Mouse (Mus musculus) right cerebral cortex, postnatal 25 days (tissue): ENCODE data around the gene Sdc4.

ENCODE experiments used
- DNase-seq: peaks from one replicate; pipeline ENCODE4 v3.0.0; 2022

Sdc4 gene

DNA sequence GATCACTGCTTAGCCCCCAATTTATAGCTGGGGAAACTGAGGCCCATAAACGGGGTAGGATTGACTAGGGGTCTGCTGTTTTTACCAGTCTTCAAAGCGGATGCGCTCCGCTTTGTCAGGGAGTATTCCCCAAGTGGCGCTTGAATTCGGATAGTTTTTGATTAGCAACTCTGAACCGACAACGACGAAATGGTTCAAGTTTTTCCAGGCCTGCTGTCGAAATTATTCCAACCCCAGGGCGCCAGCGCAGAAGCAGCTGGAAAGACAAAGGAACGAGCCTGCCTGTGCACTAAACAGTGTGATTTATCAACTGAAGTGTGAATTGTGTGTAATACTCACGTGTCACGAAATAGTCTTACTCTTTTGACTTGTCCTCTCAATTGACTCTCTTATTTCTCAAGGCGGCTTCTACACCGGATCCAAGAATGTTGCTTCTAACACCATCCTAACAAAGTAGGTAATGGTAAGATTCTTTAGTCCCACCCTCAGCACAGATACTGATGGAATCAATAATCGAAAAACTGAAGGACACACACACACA, at the start of gene Sdc4:
TSS of gene Sdc4 (minus strand) at position 428 of the 541 bp plus-strand sequence.
- no peak for DNase-seq

DNA sequence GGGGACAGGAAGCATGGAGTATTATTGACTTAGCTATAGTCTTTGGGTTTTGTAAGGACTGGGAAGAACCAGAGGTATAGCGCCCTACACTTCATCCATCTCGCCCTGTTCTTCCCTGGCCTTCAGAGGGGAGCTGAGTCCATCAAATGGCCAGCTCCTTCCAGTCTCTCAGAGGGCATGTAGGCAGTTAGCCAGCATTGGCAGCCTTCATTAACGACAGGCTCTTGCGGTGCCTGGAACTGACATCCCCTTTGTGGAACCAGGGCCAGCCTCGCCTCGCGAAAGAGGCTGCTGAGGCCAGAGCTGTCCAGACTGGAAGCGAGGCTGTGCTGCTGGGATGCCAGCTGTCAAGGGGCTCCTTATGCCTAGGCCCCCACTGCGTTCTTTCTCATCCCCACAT, 44.1 kb upstream of the Sdc4 start:
- peak; percentile 22 for DNase-seq

DNA sequence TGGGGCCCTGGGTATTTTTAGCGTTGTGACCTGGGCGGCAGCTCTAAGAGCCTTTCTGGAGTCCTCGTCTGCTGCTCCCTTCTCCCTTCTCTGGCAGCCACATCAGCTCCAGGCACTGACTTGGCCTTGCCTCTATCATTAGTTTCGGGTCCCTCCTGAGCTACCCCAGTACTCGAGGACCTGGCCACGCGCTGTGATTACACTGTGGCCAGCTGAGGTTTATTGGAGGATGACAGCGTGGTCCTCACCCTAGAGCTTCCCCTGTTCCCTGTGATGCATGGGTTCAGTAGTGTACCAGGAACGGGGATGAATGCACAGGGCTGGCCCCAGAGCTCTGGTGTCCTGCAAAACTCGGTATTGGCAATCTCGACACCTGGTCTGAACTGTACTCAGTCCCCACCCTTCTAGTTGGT, 43.4 kb upstream of the Sdc4 start:
- DNase-seq: no peak

DNA sequence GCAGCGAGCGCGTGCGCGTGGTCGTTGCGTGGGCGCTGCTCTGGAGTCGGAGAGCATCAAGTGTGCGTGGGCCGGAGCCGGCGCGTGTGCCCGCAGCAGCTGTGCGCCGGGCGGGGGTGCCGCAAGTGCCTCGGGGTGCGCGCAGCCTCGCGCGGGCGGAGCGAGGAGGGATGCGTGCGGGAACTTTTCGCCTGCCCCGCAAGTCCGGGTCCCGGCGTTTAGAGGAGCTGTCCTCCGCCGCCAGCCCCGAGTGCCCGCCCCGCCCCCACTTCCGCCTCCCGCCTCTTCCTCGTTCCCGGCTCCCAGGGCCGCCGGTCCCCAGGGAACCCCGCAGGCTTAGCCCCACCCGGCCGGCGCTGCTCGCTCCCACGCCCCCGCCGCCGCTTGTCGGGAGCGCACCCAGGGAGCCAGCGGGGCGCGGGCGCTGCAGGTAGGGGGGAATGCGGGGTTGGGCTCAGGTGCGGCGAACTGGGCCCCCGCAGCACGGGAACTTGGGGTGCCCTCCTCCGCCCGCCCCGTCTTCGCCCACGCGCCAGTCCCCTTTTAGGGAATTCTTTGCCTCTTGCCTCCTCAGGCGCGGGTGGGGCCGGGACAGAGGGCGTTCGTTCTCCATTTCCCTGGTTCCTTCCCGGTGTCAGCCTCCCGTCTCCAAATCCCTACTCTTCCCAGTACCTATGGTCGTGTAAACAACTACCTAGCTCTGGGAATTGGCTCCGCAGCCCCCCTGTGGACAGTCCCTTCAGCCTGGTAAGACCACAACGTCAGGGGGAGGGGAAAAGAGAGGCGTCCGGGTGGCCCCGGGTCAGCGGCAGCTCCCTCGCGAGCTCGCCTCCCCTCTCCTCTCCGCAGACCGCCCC, 42.8 kb upstream of the Sdc4 start:
- DNase-seq: peak; percentile 86

DNA sequence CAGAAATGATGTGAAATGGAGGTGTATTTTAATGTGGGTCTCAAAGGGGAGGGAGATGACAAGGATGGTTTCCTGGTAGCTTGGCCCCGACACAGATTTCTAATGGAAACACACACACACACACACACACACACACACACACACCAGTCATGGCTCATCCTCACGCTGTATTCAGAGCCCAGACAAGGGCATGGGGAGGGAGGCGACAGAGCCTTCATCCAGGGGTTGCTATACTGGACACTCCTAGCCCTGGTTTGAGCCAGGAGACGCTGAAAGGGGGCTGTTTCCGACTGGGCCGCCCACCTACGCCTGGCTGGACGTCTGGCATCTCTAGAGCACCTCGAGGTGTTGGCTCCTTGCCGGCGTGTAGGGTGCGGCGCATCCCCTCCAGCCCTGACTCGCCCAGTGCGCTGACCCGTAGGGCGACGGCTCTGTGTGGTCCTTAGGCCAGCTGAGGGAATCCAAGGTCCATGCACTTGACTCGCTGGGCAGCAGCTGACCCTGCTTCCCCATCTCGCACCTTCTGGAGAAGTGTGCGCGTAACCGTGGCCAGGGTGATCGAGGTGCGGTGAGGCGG, 42.1 kb upstream of the Sdc4 start, which contains the start of gene Dbndd2:
TSS of gene Dbndd2 (plus strand) at position 426 of the 577 bp plus-strand sequence.
- no peak for DNase-seq

DNA sequence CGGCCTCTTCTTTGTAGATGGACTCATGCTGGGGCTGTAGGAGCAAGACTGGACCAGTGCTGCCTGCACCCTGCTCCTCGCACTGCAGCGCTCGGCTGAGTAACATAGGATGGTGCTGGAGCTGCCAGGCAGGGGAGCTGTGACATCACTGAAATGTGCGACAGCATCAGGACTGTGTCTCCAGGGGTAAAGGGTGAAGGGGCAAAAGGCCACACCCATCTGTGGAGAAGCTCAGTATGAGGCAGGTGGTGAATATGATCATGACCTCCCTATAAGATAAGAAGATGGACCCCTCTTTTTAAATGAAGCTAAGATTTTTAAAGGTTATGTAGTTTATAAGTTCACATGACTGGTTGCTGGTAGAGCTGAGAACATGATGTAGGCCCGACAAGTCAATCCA, 29.9 kb upstream of the Sdc4 start, which contains the start of gene Trp53tg5:
TSS of gene Trp53tg5 (minus strand) at position 101 of the 400 bp plus-strand sequence.
- DNase-seq: no peak

DNA sequence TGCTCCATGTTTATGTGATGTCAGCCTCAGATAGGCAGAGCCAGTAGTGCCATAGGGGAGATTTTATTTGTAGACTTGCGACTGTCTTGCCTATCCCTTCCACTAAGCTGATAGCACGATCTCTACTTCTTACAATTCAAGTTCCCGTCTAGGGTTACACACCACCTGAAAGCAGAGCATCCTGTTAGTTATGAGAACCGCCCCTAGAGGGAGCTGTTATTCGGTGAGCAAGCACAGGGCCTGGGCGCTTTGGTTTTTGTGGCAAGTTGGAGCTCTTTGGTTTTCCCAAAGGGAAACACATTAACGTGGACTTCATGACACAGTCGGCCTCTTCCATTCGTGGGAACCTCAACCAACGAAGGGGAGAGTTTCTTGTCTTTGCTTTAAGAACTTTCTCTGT, 26.6 kb upstream of the Sdc4 start:
- no peak for DNase-seq

DNA sequence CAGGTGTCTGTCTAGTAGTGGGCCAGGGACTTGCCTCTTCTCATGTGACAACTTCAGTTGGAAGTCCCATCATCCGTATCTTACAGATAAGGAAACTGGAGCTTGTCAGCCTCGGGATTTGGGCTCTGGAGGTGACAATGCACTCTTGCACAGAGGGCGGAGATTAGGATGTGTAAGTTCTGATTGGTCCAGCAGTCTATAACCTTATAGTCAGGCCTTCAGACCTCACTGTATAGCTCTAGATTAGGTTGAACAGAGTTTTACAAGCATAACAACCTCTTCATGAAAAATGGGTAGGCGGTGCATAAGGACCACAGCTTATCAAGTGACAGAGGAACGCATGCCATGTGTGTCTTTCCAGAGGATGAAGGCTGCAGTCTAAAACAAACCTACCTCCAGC, 23.1 kb upstream of the Sdc4 start:
- DNase-seq: no peak

DNA sequence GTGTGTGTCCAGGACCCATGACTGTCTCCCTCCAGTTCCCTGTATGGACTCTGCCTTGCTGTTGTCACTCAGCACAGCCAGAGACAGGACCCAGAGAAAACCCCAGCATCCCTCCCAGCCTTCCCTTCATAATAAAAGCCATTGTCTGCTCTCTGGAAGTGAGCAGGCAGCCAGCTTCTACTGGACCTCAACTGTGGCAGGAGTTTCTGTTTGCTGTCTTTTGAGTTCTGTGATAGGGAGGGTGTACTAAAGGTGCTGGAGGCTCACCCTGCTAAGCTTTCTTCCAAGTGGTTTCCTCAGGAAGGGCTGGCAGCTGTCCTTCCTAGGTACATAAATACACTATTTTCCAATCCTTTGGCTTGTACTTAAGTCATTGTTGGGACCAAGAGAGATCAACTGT, 21.5 kb upstream of the Sdc4 start:
- no peak for DNase-seq

DNA sequence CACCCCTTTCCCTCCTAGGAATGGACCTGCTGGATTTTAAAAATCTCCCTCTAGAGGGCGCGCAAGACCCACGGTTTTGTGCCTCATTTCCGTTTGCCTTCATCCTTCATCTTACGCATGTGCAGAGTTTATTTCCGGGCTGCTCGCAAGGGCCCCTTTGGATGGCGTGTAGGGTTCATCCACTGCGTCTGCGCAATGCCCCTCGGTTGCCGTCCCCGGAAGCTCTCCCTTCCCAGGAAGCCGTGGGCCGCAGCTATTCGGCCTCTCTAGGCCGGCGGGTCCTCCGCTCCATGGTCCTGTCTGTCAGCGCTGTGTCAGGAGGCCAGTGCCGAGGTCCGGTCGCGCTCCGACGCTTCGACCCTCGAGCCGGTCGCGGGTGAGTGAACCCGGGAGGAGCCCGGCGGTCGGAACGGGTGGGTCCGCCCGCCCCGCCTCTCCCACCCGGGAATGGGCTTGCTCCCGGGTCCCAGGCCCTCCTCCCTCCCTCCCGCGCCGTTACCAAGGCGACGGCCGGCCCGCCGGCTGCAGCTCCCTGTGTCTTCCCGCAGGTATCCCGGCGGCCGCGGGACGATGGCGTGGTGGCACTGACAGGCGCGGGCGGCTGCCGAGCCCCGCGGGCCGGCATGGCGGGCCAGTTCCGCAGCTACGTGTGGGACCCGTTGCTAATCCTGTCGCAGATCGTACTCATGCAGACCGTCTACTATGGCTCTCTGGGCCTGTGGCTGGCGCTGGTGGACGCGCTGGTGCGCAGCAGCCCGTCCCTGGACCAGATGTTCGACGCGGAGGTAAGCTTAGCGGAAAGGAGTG, 17.3 kb upstream of the Sdc4 start, which contains the start of gene Gm20458:
TSS of gene Gm20458 (plus strand) at position 223 of the 807 bp plus-strand sequence.
- peak; percentile 97 for DNase-seq

DNA sequence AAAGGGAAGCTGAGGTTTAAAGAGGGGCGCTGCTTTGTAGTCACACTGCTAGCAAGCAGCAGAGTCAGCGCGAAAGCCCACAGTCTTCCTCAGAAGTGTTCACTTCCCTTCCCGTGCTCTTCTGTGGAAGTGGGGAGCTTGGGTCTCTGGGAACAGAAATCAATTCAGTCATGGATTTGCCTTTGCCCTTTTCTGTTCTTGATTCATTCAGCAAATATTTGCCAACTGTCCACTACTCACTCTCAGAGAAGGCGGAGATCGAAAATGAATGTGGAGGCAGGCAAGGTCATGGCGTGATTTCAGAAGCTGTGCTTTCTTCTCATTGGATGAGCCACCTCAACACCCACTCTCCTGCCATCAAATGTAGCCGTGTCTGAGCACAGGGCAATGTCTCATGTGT, 14.8 kb upstream of the Sdc4 start:
- DNase-seq: no peak

DNA sequence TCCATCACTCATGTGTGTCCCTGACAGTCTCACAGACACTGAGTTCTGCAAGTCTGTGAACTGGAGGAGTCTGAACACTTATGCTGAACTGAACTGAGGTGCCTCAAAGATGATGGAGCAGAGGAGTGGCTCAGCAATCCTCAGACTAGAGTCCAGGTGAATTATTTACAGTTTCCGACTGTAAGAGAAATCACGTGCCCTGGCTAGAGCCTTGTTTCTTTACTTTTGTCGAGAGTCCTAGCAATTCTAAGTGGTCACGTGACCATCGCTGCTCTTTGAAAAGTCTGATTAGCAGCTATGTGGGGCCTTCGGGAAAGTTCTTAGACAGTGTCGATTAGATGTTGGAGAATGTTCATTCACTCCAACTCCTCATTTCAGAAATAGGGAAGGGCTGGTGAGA, 14.3 kb upstream of the Sdc4 start:
- DNase-seq: no peak

DNA sequence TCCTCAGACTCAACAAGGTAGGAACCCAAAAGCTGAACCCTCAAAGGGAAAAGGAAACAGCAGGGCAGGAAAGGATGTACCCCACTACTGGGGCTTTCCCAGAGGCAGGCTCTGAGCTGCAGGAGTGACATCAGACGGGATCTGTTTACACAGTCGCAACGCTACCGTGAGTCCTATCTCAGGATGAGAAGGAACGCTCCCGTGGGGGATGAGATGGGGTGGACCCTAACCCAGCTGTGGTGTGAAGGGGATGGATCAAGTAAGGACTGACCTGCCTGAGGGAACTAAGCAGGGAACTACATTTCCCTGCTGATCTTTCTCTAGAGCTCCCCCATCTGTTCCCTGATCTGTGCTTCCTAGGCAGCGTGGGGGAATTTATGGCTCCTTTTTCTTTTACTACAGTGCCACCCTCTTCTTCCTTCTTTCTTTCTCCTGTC, 13.2 kb upstream of the Sdc4 start, which contains the start of gene Sys1:
TSS of gene Sys1 (plus strand) at position 101 of the 437 bp plus-strand sequence.
- peak; percentile 36 for DNase-seq

DNA sequence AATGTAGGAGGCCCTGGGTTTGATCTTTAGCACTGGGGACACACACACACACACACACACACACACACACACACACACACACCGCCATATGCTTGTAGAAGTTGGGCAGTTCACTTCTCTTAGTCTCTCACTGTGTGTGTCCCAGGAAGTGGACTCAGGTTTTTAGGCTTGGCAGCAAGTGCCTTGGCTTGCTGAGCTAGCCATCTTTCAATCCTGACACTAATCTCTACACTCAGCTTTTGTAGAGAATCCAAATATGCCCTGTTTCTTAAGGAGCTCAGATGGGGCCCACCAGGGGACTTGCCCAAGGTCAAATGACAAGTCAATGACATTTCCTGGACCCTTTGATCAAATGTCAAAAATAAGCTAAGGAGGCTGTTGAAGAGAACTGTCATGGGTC, 12.7 kb upstream of the Sdc4 start:
- no peak for DNase-seq

DNA sequence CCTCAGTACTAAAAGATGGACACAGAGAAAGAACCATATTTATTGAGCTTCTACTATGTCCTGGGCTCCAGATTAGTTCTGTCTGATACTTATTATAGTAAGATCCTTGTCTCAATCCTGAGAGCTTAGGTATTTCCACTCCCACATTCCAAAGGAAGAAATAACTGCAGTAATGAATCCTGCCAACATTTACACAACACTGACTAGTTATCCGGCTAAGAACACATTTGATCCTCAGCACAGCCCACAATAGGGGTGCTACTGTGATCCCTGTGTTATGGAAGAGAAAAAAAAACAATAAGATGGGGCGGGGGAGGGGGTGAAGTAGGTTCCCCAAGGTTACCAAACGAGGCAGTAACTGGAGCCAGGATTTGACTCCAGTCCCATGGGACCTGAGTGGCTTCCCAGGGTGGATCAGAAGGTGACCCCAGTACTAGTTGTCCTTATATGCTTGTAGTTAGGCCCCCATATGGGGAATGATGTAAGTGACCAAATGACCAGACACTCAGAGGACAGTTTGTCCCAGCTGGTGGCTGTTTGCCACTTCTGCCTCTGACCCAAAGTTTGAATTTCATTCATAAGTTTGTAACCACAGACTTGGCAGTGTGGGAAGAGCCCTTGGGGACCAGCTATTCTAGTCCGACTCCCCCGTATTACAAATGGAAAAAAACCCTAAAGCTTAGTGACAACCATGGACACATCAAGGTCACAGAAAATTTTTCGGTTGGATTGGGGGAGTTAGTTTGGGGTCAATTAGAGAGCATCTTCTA, 11.9 kb upstream of the Sdc4 start:
- DNase-seq: no peak

DNA sequence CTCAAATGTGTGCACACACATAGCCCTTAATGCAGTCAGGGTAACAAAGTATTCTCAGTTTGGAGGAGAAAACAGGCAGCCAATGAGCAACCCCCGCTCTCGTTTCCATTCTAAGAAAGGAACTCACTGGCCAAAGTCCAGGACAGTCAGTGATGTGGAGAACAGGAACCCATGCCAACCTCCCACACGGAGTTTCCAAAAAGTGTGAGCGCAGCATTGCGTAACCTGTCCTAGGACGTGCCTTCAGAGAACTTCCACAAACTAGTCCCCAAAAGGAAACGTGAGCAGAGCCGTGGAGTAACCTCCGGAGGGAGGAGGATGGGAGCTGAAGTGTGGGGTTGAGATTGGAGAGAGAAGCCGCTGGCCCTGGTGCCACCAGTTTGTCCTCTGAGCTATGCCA, 11.2 kb upstream of the Sdc4 start:
- DNase-seq: peak; percentile 82

DNA sequence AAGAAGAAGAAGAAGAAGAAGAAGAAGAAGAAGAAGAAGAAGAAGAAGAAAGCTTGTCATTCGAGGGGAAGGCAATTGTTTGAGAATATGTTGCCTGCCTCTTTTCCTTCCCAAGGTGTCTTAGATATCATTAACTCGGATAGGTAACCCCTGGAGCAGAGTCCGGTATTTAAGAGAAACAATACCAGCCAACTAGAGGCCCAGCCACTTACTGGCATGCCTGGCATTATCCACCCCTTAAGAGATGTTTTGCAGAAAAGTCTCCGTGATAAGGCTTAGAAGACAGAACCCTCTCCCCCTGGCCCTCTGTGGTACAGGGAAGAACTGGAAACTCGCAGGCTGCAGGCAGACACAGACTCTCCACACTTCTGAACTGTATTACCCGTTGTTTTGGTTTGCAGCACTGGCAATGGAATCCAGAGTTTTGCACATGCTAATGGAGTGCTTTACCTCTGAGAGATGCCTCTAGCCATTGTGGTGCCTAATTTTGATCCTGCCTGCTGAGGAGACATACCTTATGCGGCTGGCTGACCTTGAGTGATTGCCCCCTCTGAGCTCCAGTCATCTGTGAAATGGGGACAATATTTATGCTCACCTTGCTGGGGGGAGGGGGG, 10.3 kb upstream of the Sdc4 start:
- DNase-seq: no peak

DNA sequence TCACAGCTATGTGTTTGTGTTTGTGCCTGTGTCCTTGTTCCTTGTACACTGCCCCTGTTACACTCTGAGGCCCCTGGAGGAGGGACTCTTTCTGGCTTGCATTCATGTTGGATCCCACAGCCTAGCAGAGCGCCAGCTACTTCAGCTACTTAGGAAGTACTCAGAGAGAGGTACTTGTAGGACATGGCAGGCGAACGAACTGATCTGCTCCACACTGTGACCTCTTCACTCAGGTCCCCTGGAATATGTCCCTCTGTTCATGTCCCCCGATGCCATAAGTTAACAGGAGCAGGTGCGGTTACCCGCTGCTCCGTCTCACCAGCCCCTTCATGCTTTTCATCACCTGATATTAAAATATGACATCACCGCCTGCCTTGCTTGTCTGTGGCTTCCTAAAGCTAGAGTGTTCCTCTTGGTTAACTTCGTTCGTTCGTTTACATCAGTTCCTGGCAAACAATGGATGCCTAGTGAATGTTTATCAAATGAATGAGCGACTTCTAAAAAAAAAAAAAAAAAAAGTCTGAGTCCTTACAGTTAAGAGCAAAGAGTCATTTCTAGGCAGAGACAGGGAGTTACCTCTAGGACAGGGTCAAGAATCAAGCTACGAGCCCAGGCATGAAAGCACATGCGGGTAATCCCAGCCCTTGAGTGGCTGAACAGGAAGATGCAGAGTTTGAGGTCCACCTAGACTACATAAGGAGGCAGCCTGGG, 9.5 kb upstream of the Sdc4 start:
- no peak for DNase-seq

DNA sequence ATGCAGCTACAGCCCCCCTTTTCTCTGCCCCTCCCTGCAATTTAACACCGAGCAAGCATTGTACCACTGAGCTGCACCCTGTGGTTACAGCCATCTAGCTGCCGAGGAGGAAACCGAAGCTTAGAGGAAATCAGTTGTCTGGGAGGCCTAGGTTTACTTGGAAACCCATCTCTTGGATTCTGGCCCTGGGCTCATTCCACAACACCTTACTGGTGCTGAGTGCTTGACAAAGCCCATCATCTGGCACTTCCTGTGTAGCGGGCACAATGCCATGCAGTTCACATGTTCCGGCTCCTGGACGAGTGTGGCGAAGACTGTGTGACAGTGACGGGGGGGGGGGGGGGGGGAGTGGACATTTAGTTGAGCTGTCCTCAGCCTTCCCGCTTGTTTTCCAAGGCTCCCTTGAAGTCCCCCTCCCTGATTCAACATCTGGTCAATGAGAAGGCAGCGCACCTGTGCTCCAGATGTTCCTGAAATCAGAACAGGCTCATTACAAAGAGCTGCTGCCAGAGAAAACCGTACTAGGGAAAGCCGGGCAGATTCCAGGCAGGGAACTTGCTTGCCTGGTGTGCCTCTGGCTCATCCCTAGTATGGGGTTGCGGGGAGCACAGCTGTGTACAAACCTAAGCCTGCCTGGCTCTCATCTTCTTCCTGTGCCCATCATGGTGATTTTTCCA, 8.5 kb upstream of the Sdc4 start:
- DNase-seq: no peak

DNA sequence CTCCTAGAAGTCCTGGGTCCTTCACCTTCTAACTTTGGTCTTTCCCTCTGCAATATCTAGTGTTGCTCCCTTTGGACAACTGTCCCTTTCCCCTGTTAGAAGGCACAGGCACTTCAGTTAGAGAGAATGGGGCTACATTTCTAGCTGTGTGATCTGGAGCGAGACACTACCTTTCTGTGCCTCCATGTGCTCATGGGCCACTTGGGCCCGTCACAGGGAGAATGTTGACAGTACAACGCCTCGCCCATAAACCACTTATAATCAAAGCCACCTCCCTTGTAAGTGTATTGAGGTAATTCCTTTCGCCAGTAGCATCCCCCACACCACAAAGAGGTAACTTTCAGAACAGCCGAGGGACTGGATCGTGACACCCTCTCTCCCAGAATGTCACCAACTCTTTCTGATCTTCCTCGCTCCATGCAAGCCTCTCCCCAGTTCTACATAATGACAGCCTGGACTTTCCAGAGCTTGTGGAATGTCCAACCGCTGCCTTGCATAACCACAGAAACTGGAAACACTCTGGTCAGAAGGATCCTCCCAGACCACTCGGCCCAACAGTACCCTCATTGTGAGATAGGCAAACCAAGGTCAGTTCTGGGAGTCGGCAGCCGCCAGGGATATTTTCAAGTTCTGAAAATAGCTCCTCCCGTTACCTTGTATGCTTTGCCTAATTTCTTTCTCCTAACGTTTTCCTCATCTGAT, 5.8 kb upstream of the Sdc4 start:
- DNase-seq: no peak
